Mouse (Mus musculus): ENCODE data around the gene Actl6a. TPM values are rescaled to one million over a fixed set of nuclear protein-coding genes. Genes with fewer than 3 reads are reported as not detected.

Actl6a gene
- polyA plus RNA-seq, 1 experiment from 2014 or later, result 68.0 TPM

- Histone ChIP-seq H3K9me3 (replicated peaks; ENCODE audit: control insufficient read depth, low read length) (no peaks in the 10 kb centered on the region), H3K27me3 (ENCODE audit: control insufficient read depth, insufficient read depth, low read depth, low read length) (no peaks in the 10 kb centered on the region), H3K4me1 (ENCODE audit: control insufficient read depth, low read depth, low read length) (no peaks in the 10 kb centered on the region), H3K36me3 (ENCODE audit: control insufficient read depth, insufficient read depth) (peaks cover 31% of the 10 kb centered on the region), H3K4me2 (ENCODE audit: low read depth, low read length) (no peak overlapping the region), H3K9ac (ENCODE audit: low read depth, low read length) (no peak overlapping the region), H3K27ac (ENCODE audit: low read length) (no peak overlapping the region), H3K4me3 (ENCODE audit: low read depth, low read length) (no peak overlapping the region)
- 76% methylated on average over 4 of the region's 4 CpGs for WGBS (ENCODE audit: insufficient replicate concordance)
- ATAC-seq (ENCODE audit: low read depth), result no peak
These were observed 43.9 kb downstream of the Actl6a start for GRCm38 (mm10) chr3:32749820-32750579.

GRCm38 (mm10) chr3:32754384-32754915 lies 48.4 kb downstream of the Actl6a start:
- H3K27me3 ChIP-seq (ENCODE audit: control insufficient read depth, insufficient read depth, low read depth, low read length), result no peaks in the 10 kb centered on the region
- no peak overlapping the region for H3K9ac ChIP-seq (ENCODE audit: low read depth, low read length)
- no peak overlapping the region for H3K4me2 ChIP-seq (ENCODE audit: low read depth, low read length)
- H3K27ac ChIP-seq (ENCODE audit: low read length), result no peak overlapping the region
- ATAC-seq (ENCODE audit: low read depth), result no peak
- WGBS (ENCODE audit: insufficient replicate concordance), result 77% methylated on average over 3 of the region's 3 CpGs
- no peaks in the 10 kb centered on the region for H3K4me1 ChIP-seq (ENCODE audit: control insufficient read depth, low read depth, low read length)
- H3K4me3 ChIP-seq (ENCODE audit: low read depth, low read length), result no peak overlapping the region
- H3K9me3 ChIP-seq (replicated peaks; ENCODE audit: control insufficient read depth, low read length), result no peaks in the 10 kb centered on the region
- peaks cover 10% of the 10 kb centered on the region for H3K36me3 ChIP-seq (ENCODE audit: control insufficient read depth, insufficient read depth)

GRCm38 (mm10) chr3:32759212-32759611 lies 53.1 kb downstream of the Actl6a start:
- no peak for ATAC-seq (ENCODE audit: low read depth)
- 56% methylated on average over 5 of the region's 5 CpGs for WGBS (ENCODE audit: insufficient replicate concordance)
- no peak overlapping the region for H3K4me3 ChIP-seq (ENCODE audit: low read depth, low read length)
- H3K4me2 ChIP-seq (ENCODE audit: low read depth, low read length), result no peak overlapping the region
- no peak overlapping the region for H3K27ac ChIP-seq (ENCODE audit: low read length)
- H3K27me3 ChIP-seq (ENCODE audit: control insufficient read depth, insufficient read depth, low read depth, low read length), result no peaks in the 10 kb centered on the region
- no peaks in the 10 kb centered on the region for H3K4me1 ChIP-seq (ENCODE audit: control insufficient read depth, low read depth, low read length)
- no peaks in the 10 kb centered on the region for H3K9me3 ChIP-seq (replicated peaks; ENCODE audit: control insufficient read depth, low read length)
- H3K36me3 ChIP-seq (ENCODE audit: control insufficient read depth, insufficient read depth), result no peaks in the 10 kb centered on the region
- H3K9ac ChIP-seq (ENCODE audit: low read depth, low read length), result no peak overlapping the region

GRCm38 (mm10) chr3:32762962-32763361 lies 56.9 kb downstream of the Actl6a start:
- Histone ChIP-seq H3K36me3 (ENCODE audit: control insufficient read depth, insufficient read depth) (no peaks in the 10 kb centered on the region), H3K4me3 (ENCODE audit: low read depth, low read length) (no peak overlapping the region), H3K27me3 (ENCODE audit: control insufficient read depth, insufficient read depth, low read depth, low read length) (no peaks in the 10 kb centered on the region), H3K9me3 (replicated peaks; ENCODE audit: control insufficient read depth, low read length) (no peaks in the 10 kb centered on the region), H3K9ac (ENCODE audit: low read depth, low read length) (no peak overlapping the region), H3K4me1 (ENCODE audit: control insufficient read depth, low read depth, low read length) (no peaks in the 10 kb centered on the region), H3K27ac (ENCODE audit: low read length) (no peak overlapping the region), H3K4me2 (ENCODE audit: low read depth, low read length) (no peak overlapping the region)
- no peak for ATAC-seq (ENCODE audit: low read depth)
- WGBS (ENCODE audit: insufficient replicate concordance), result 54% methylated on average over 8 of the region's 8 CpGs

- Histone ChIP-seq H3K4me3 (ENCODE audit: low read depth, low read length) (no peak overlapping the region), H3K36me3 (ENCODE audit: control insufficient read depth, insufficient read depth) (no peaks in the 10 kb centered on the region), H3K4me2 (ENCODE audit: low read depth, low read length) (no peak overlapping the region), H3K9me3 (replicated peaks; ENCODE audit: control insufficient read depth, low read length) (no peaks in the 10 kb centered on the region), H3K27me3 (ENCODE audit: control insufficient read depth, insufficient read depth, low read depth, low read length) (no peaks in the 10 kb centered on the region), H3K27ac (ENCODE audit: low read length) (no peak overlapping the region), H3K9ac (ENCODE audit: low read depth, low read length) (no peak overlapping the region), H3K4me1 (ENCODE audit: control insufficient read depth, low read depth, low read length) (no peaks in the 10 kb centered on the region)
- no peak for ATAC-seq (ENCODE audit: low read depth)
- 36% methylated on average over 7 of the region's 7 CpGs for WGBS (ENCODE audit: insufficient replicate concordance)
These were observed 57.8 kb downstream of the Actl6a start for GRCm38 (mm10) chr3:32763902-32764301.

- H3K9ac ChIP-seq (ENCODE audit: low read depth, low read length), result no peak overlapping the region
- no peak overlapping the region for H3K4me3 ChIP-seq (ENCODE audit: low read depth, low read length)
- H3K27ac ChIP-seq (ENCODE audit: low read length), result no peak overlapping the region
- 38% methylated on average over 2 of the region's 2 CpGs for WGBS (ENCODE audit: insufficient replicate concordance)
- ATAC-seq (ENCODE audit: low read depth), result no peak
- H3K27me3 ChIP-seq (ENCODE audit: control insufficient read depth, insufficient read depth, low read depth, low read length), result no peaks in the 10 kb centered on the region
- H3K36me3 ChIP-seq (ENCODE audit: control insufficient read depth, insufficient read depth), result no peaks in the 10 kb centered on the region
- H3K4me2 ChIP-seq (ENCODE audit: low read depth, low read length), result no peak overlapping the region
- H3K4me1 ChIP-seq (ENCODE audit: control insufficient read depth, low read depth, low read length), result no peaks in the 10 kb centered on the region
- no peaks in the 10 kb centered on the region for H3K9me3 ChIP-seq (replicated peaks; ENCODE audit: control insufficient read depth, low read length)
These were observed 64.7 kb downstream of the Actl6a start for GRCm38 (mm10) chr3:32770781-32771180.

Other genes starting within 250 kb of the Actl6a start
- gene Kcnmb3, start 214.1 kb upstream of the Actl6a start, polyA plus RNA-seq (2015; fragmentation: Nextera tagmentation; extraction: Ambion mirVana), result not detected in 2 replicates
- 15.0 and 16.2 TPM in 2 replicates for gene Zfp639, start 196.0 kb upstream of the Actl6a start, polyA plus RNA-seq (2015; fragmentation: Nextera tagmentation; extraction: Ambion mirVana)
- gene Mfn1, start 176.8 kb upstream of the Actl6a start, polyA plus RNA-seq (2015; fragmentation: Nextera tagmentation; extraction: Ambion mirVana), result 16.3 and 17.0 TPM in 2 replicates
- gene Gnb4, start 89.7 kb upstream of the Actl6a start, polyA plus RNA-seq (2015; fragmentation: Nextera tagmentation; extraction: Ambion mirVana), result 6.0 and 8.4 TPM in 2 replicates
- gene Ndufb5, start 30.7 kb downstream of the Actl6a start, polyA plus RNA-seq (2015; fragmentation: Nextera tagmentation; extraction: Ambion mirVana), result 124 and 128 TPM in 2 replicates
- gene Mrpl47, start 31.3 kb downstream of the Actl6a start, polyA plus RNA-seq (2015; fragmentation: Nextera tagmentation; extraction: Ambion mirVana), result 12.7 and 13.6 TPM in 2 replicates
- gene Usp13, start 111.2 kb downstream of the Actl6a start, polyA plus RNA-seq (2015; fragmentation: Nextera tagmentation; extraction: Ambion mirVana), result 0.31 and 0.35 TPM in 2 replicates